Mouse (Mus musculus): ENCODE results near the gene Sult2b1. TPM values are rescaled to one million over a fixed set of nuclear protein-coding genes. Genes with fewer than 3 reads are reported as not detected.
A peak's percentile ranks its signal among the peaks of the same experiment; 100 is the strongest.

The Sult2b1 gene
- polyA plus RNA-seq, 1 experiment from 2014 or later = 0.70 TPM

DNA sequence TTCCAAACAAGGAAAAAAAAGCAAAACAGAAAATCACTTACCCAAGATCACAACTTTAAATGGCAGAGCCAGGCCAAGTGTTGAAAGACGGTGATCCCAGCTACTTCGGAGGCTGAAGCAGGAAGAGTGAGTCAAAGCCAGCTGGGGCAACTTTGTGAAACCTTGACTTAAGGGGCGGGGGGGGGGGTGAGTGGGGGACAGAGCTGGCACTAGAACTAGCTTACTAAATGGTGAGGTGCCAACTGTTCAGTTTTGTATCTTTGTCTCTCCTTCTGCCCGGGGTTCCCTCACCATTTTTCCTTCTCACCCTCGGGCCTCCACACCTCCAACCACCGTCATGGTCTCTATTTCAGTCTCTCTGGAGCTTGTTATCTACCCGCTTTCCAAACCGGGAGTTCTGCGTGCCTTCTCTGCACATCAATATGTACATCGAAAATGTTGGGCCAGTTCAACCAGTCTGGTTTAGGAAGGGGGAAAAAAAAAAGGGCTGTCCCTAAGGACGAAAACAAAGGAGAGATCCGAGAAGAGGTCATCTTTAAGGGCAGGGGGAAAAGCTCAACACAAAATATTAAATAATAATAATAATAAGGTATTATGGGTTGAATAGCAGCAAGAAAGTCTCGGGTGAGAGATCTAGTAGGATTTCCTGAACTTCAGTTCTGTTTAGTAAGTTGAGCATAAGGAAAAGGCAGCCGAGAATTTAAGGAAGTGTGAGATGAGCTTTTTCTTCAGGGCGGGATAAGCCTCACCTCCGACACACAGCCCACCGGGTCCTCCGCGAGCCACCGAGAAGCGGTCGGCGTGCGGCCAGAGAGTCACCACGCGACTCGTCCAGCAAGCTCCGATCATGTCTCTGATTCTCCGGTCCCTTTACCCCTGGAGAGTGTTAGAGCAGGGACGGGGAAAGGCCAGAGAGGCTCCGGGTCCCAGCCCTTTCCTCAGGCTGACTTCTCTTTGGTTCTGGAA is 67.2 kb downstream of the Sult2b1 start:
- H3K27ac ChIP-seq (ENCODE audit: low read depth, low read length) = peak overlapping the region; percentile 86
- H3K27me3 ChIP-seq (replicated peaks; ENCODE audit: control insufficient read depth, insufficient read depth, low read length) = no peaks in the 10 kb centered on the region
- peak overlapping the region; percentile 95 for H3K4me2 ChIP-seq
- H3K4me3 ChIP-seq (ENCODE audit: low read depth, low read length) = peak overlapping the region; percentile 71
- peaks cover 40% of the 10 kb centered on the region for H3K4me1 ChIP-seq (replicated peaks; ENCODE audit: control insufficient read depth, insufficient read depth, low read length)
- H3K36me3 ChIP-seq (ENCODE audit: control insufficient read depth, insufficient read depth, low read length) = peaks cover 40% of the 10 kb centered on the region
- H3K9me3 ChIP-seq (ENCODE audit: control insufficient read depth, low read length) = no peaks in the 10 kb centered on the region
- 6% methylated on average over 31 of the region's 31 CpGs for WGBS
- peak overlapping the region; percentile 95 for H3K9ac ChIP-seq (ENCODE audit: low read depth, low read length)
- DNase-seq (ENCODE audit: low spot score) = no peak
- peak; percentile 37; the same call in 1 of the 2 replicates for ATAC-seq (replicated peaks; ENCODE audit: low FRiP score)

DNA sequence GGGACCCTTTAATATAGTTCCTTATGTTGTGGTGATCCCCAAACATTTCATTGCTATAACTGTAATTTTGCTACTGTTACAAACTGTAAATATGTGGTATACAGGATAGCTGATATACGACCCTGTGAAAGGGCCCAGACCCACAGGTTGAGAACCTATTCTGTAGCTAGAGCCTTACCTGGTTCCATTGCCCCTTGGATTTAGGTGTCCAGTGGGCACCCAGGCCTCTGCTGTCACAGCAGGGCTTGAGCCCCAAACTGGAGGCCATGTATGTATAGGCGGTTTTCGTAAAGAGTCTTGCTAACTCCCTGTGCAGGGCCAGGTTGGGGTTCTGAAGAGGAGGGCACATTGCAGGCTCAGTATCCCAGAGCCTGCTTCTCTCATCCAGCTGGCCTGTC is 68.0 kb downstream of the Sult2b1 start:
- H3K27ac ChIP-seq (ENCODE audit: low read depth, low read length) = peak overlapping the region; percentile 86
- 77% methylated on average over 3 of the region's 3 CpGs for WGBS
- ATAC-seq (replicated peaks; ENCODE audit: low FRiP score) = no peak

DNA sequence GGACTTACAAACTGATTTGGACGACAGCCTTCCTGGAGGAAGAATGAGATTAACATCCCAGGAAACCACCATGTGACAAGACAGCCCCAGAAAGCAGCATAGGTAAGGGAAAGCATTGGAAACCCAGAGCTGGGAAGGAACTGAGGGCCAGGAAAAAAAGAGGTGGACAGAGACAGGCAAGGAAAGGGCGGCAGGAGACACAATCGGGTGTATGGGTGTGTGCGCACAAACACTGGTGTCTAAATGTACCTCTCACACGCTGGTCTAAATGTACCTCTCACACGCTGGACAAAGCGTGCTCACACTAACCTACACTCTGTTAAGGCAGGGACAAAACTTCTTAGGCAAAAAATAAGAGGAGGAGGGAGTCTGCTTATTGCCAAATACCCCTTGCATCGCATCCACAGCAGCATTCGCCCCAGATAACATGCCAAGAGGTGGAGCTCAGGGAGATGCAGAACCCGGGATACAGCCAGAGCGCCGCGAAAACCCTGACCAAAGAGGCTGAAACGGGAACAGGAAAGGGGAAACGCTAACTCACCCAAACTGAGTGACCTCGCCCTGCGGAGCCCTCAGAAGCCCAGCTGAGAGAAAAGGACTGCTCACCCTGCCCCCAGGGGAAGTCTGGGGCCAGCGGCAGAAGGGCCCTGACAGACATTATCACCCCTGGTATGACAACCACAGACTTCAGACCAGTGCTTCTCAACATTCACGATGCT is 68.6 kb downstream of the Sult2b1 start:
- no peak for DNase-seq (ENCODE audit: low spot score)
- WGBS = 58% methylated on average over 19 of the region's 19 CpGs
- H3K27ac ChIP-seq (ENCODE audit: low read depth, low read length) = peak overlapping the region; percentile 53
- H3K36me3 ChIP-seq (ENCODE audit: control insufficient read depth, insufficient read depth, low read length) = peaks cover 41% of the 10 kb centered on the region
- peaks cover 38% of the 10 kb centered on the region for H3K4me1 ChIP-seq (replicated peaks; ENCODE audit: control insufficient read depth, insufficient read depth, low read length)
- H3K9ac ChIP-seq (ENCODE audit: low read depth, low read length) = peak overlapping the region; percentile 95
- H3K9me3 ChIP-seq (ENCODE audit: control insufficient read depth, low read length) = no peaks in the 10 kb centered on the region
- H3K27me3 ChIP-seq (replicated peaks; ENCODE audit: control insufficient read depth, insufficient read depth, low read length) = no peaks in the 10 kb centered on the region
- no peak for ATAC-seq (replicated peaks; ENCODE audit: low FRiP score)
- H3K4me3 ChIP-seq (ENCODE audit: low read depth, low read length) = peak overlapping the region; percentile 71
- peak overlapping the region; percentile 95 for H3K4me2 ChIP-seq

More for the DNA sequence above, 68.0 kb downstream of the Sult2b1 start:
- Histone ChIP-seq H3K36me3 (ENCODE audit: control insufficient read depth, insufficient read depth, low read length) (peaks cover 40% of the 10 kb centered on the region), H3K4me2 (peak overlapping the region; percentile 95), H3K9ac (ENCODE audit: low read depth, low read length) (peak overlapping the region; percentile 95), H3K27me3 (replicated peaks; ENCODE audit: control insufficient read depth, insufficient read depth, low read length) (no peaks in the 10 kb centered on the region), H3K9me3 (ENCODE audit: control insufficient read depth, low read length) (no peaks in the 10 kb centered on the region), H3K4me1 (replicated peaks; ENCODE audit: control insufficient read depth, insufficient read depth, low read length) (peaks cover 40% of the 10 kb centered on the region), H3K4me3 (ENCODE audit: low read depth, low read length) (peak overlapping the region; percentile 71)
- DNase-seq (ENCODE audit: low spot score) = no peak

DNA sequence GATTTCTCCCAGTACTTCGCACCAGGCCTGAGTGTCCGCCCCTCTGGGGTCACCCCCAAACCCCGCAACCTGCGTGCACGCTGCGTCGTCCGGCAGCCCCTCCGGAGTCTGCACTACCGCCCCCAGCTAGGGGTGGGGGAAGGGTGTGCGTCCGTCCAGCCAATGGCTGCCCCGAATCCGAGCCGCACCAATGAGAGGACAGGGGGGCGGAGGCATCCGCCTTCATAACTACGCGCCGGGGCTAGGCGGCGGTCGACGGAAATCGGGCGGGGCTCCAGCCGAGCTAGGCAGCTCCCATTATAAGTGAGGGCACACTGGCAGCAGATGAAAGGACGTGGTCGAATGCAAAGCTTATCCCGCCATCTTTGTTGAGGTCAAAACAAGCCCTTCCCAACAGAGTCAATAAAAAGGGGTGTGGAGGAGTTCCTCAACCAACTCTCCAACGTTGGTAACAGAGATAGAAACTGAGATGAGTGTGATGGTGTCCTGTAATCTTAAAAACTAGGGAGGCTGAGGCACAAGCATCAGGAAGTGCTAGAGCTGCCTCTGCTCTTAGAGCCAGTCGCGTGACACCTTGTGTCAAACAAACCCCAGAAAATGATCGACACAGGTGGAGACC is 69.3 kb downstream of the Sult2b1 start, which contains the start of gene Rpl18:
Rpl18 (plus strand) TSS at position 368 of the 619 bp plus-strand sequence.
- H3K27me3 ChIP-seq (replicated peaks; ENCODE audit: control insufficient read depth, insufficient read depth, low read length) = no peaks in the 10 kb centered on the region
- DNase-seq (ENCODE audit: low spot score) (peak; percentile 94), ATAC-seq (replicated peaks; ENCODE audit: low FRiP score) (peak; percentile 89)
- H3K27ac ChIP-seq (ENCODE audit: low read depth, low read length) = peak within 1 kb of the TSS; percentile 53
- H3K4me1 ChIP-seq (replicated peaks; ENCODE audit: control insufficient read depth, insufficient read depth, low read length) = peaks cover 37% of the 10 kb centered on the region
- H3K36me3 ChIP-seq (ENCODE audit: control insufficient read depth, insufficient read depth, low read length) = peaks cover 37% of the 10 kb centered on the region
- 7% methylated on average over 34 of the region's 34 CpGs for WGBS
- no peaks in the 10 kb centered on the region for H3K9me3 ChIP-seq (ENCODE audit: control insufficient read depth, low read length)
- H3K4me3 ChIP-seq (ENCODE audit: low read depth, low read length) = peak within 1 kb of the TSS; percentile 71
- H3K9ac ChIP-seq (ENCODE audit: low read depth, low read length) = peak within 1 kb of the TSS; percentile 95
- H3K4me2 ChIP-seq = peak within 1 kb of the TSS; percentile 95

DNA sequence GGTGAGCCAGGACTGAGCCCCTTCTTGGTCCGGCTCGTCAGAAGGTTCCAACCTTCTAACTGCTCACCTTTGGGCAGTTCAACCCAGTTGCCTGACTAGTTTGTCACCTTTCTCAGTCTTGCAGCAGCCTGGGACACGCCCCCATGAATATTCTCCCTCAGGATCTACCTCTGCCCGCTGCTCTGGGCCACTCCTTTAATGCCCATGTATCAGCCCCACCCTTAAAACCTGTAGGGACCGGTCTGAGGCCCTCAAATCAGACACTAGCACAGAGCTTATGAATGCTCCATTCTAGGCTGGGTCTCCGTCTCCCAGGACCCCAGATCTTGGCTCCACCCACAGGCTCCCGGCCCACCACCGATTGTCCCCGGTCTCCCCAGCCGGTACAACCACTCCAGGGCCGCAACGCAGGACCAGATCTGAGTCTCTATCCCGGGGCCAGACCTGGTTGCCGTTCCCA is 69.8 kb downstream of the Sult2b1 start:
- Histone ChIP-seq H3K9ac (ENCODE audit: low read depth, low read length) (peak overlapping the region; percentile 67), H3K36me3 (ENCODE audit: control insufficient read depth, insufficient read depth, low read length) (peaks cover 32% of the 10 kb centered on the region), H3K4me1 (replicated peaks; ENCODE audit: control insufficient read depth, insufficient read depth, low read length) (peaks cover 34% of the 10 kb centered on the region), H3K27ac (ENCODE audit: low read depth, low read length) (peak overlapping the region; percentile 13; the same call in 1 of the 2 replicates), H3K27me3 (replicated peaks; ENCODE audit: control insufficient read depth, insufficient read depth, low read length) (no peaks in the 10 kb centered on the region), H3K4me2 (peak overlapping the region; percentile 95), H3K9me3 (ENCODE audit: control insufficient read depth, low read length) (no peaks in the 10 kb centered on the region), H3K4me3 (ENCODE audit: low read depth, low read length) (peak overlapping the region; percentile 71)
- ATAC-seq (replicated peaks; ENCODE audit: low FRiP score) (peak; percentile 48), DNase-seq (ENCODE audit: low spot score) (no peak)
- 11% methylated on average over 14 of the region's 14 CpGs for WGBS

DNA sequence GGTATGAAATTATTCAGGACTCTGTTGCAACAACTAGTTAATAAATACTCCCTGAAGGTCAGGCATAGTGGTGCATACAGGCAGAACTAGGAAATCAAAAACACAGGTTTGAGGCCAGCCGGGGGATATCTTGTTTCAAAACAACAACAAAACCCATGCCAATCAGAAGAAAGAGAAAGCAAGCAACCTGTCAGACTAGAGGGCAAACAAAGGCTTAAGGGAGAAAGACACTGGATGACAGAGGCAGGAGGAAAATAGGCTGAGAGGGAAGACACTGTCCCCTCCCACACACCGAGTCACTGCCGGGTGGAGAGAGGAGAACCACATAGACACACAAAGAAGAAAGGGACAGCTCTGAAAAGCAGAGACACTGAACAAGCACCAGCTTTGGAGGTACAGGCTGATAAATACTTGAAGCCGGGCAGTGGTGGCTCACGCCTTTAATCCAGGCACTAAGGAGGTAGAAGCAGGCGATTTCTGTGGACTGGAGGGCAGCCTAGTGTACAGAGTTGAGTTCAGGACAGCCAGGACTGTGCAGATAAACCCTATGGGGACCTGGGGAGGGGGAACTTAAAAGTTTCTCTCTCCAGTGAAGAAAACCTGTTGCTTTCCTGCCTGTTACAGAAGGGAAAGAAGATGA is 70.5 kb downstream of the Sult2b1 start:
- DNase-seq (ENCODE audit: low spot score) (no peak), ATAC-seq (replicated peaks; ENCODE audit: low FRiP score) (no peak)
- Histone ChIP-seq H3K4me1 (replicated peaks; ENCODE audit: control insufficient read depth, insufficient read depth, low read length) (peaks cover 28% of the 10 kb centered on the region), H3K36me3 (ENCODE audit: control insufficient read depth, insufficient read depth, low read length) (peaks cover 29% of the 10 kb centered on the region), H3K4me3 (ENCODE audit: low read depth, low read length) (peak overlapping the region; percentile 71), H3K27ac (ENCODE audit: low read depth, low read length) (peak overlapping the region; percentile 13; the same call in 1 of the 2 replicates), H3K9ac (ENCODE audit: low read depth, low read length) (peak overlapping the region; percentile 67), H3K9me3 (ENCODE audit: control insufficient read depth, low read length) (no peaks in the 10 kb centered on the region), H3K4me2 (peak overlapping the region; percentile 95), H3K27me3 (replicated peaks; ENCODE audit: control insufficient read depth, insufficient read depth, low read length) (no peaks in the 10 kb centered on the region)
- WGBS = 86% methylated on average over 6 of the region's 6 CpGs

DNA sequence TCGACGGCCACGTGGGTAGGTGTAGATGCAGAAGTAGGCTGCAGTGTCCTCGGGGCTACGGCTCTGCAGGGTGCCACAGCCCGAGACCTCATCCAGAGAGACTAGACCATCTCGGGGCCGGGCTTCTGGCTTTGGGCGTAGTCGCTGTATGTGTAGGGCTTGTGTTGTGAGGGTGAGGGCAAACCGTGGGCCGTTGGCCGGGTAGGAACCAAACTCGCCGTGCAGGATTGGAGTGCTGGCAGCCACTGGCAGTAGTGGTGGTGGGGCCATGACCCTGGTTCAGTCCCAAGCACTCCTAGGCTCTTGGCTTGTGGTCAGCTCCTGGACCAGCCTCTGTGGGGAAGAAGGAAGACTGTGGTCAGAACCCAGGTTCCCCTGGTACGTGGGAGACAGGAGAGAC is 71.1 kb downstream of the Sult2b1 start:
- DNase-seq (ENCODE audit: low spot score) = no peak
- H3K27me3 ChIP-seq (replicated peaks; ENCODE audit: control insufficient read depth, insufficient read depth, low read length) = no peaks in the 10 kb centered on the region
- no peak overlapping the region for H3K4me3 ChIP-seq (ENCODE audit: low read depth, low read length)
- H3K27ac ChIP-seq (ENCODE audit: low read depth, low read length) = no peak overlapping the region
- ATAC-seq (replicated peaks; ENCODE audit: low FRiP score) = no peak
- no peaks in the 10 kb centered on the region for H3K9me3 ChIP-seq (ENCODE audit: control insufficient read depth, low read length)
- peaks cover 30% of the 10 kb centered on the region for H3K4me1 ChIP-seq (replicated peaks; ENCODE audit: control insufficient read depth, insufficient read depth, low read length)
- H3K36me3 ChIP-seq (ENCODE audit: control insufficient read depth, insufficient read depth, low read length) = peaks cover 29% of the 10 kb centered on the region
- no peak overlapping the region for H3K9ac ChIP-seq (ENCODE audit: low read depth, low read length)
- H3K4me2 ChIP-seq = no peak overlapping the region
- 94% methylated on average over 16 of the region's 16 CpGs for WGBS
